Mouse (Mus musculus): ENCODE measurements around the gene Fscn3.
A peak's percentile ranks its signal among the peaks of the same experiment; 100 is the strongest.

Gene Fscn3

GRCm38 (mm10) chr6:28428290-28428689 lies 701 bp downstream of the Fscn3 start, which contains the start of gene Gcc1:
TSS of gene Gcc1 (minus strand) at chr6:28428390.
- no peak for DNase-seq

DNA sequence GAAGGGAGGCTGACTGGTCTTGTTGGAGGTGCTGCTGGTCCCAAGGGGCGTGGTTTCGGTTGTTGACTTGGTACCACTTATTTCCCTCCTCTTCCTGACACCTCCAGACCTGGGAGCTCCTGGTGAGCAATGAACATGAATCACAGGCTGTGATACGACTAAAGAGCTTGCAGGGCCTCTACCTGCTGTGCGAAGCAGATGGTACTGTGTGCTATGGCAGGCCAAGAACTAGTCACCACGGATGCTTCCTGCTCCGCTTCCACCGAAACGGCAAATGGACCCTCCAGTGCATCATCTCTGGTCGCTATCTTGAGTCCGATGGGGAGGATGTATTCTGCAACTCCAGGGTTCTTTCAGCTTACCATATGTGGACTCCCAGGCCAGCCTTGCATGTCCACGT lies 2.3 kb downstream of the Fscn3 start:
- DNase-seq, result peak; percentile 25 to 58

DNA sequence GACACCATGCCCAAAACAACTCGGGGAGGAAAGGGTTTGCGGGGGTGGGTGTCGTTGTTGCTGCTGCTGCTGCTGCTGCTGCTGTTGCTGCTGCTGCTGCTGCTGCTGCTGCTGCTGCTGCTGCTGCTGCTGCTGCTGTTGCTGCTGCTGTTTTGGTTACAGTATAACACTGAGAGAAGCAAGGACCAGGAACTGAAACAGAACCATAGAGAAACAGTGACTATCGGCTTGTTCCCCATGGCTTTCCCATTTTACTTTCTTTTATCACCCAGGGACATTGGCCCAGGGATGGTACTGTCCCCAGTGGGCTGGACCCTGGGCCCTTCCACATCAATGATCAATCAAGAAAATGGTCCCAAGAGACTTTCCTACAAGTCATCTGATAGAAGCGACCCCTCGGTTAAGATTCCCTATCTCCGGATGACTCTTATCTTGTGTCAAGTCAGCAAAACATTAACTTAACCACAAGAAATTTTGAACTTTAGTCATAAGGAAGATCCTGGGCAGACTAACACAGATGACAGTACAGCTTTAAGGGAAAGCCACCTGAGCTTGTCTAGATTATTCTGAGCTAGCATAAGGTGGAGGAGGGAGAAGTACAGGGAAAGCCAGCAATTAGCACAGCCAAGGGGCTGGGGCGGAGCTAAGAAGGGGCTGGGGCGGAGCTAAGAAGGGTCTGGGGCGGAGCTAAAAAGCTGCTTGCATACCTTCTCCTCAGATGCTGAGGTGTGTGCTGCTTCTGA lies 3.4 kb downstream of the Fscn3 start:
- DNase-seq, result no peak

DNA sequence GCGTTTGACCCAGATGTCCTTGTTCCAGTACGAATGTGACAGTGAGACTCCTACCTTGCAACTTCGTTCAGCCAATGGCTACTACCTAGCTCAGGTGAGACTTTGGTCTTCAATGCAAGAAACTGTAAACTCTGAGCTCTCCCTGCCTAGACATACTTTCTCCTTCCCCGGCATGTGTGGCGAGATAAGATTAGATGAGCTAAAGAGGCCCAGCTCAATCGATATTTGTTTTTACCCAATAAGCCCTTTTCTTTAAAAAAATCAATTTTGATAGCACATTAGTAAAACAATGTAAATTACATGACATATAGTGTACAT lies 3.9 kb downstream of the Fscn3 start:
- no peak for DNase-seq

- no peak for DNase-seq
Observed at GRCm38 (mm10) chr6:28447937-28448336, 20.3 kb downstream of the Fscn3 start.

DNA sequence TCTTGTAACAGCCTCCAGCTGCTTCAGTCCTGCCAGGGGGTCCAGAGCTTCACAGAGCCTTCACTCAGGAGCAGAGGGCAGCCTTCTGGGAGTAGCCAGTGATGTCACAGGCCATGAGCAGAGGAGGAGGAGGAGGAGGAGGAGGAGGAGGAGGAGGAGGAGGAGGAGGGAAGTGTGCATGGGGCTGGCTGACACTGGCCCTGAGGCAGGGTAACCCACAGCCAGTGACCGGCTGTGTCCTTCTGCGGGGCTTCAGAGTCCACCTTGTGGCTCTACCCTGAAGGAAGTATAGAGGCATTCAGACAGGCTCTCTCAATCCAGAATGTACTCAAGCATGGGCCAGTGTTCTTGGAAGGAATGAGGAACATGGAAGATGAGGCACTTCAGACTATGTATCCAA lies 21.7 kb downstream of the Fscn3 start, which contains the start of gene Pax4:
TSS of gene Pax4 (minus strand) at position 101 of the 400 bp plus-strand sequence.
- DNase-seq, result no peak

- no peak for DNase-seq
Observed at GRCm38 (mm10) chr6:28450481-28450880, 22.9 kb downstream of the Fscn3 start.

GRCm38 (mm10) chr6:28450977-28451376 lies 23.4 kb downstream of the Fscn3 start:
- DNase-seq, result no peak

- DNase-seq, result no peak
Observed at GRCm38 (mm10) chr6:28459221-28459668, 31.7 kb downstream of the Fscn3 start.

DNA sequence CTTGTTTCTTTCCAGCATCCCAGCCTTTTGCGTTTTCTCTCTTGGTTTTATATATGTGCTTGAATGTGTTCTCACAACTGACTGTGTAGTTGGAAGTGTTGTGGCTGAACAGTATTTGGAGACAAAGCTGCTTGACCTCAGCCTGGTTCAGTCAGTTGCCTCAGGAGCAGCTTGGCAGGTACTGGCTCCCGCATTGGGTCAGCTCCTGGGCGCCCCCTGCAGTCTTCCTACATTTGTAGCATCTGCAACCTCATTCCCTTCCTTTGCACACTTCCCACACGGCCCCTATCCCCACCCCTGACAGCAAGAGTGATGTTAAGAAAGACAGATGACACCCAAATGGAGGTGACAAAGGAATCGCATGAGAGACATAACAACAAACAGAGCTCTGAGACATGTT lies 32.9 kb downstream of the Fscn3 start:
- peak; percentile 84 to 87 for DNase-seq

GRCm38 (mm10) chr6:28464630-28465029 lies 37.0 kb downstream of the Fscn3 start:
- no peak for DNase-seq

- DNase-seq, result no peak
Observed at GRCm38 (mm10) chr6:28470017-28470602, 42.5 kb downstream of the Fscn3 start.

- no peak for DNase-seq
Observed at GRCm38 (mm10) chr6:28470621-28471020, 43.0 kb downstream of the Fscn3 start.

DNA sequence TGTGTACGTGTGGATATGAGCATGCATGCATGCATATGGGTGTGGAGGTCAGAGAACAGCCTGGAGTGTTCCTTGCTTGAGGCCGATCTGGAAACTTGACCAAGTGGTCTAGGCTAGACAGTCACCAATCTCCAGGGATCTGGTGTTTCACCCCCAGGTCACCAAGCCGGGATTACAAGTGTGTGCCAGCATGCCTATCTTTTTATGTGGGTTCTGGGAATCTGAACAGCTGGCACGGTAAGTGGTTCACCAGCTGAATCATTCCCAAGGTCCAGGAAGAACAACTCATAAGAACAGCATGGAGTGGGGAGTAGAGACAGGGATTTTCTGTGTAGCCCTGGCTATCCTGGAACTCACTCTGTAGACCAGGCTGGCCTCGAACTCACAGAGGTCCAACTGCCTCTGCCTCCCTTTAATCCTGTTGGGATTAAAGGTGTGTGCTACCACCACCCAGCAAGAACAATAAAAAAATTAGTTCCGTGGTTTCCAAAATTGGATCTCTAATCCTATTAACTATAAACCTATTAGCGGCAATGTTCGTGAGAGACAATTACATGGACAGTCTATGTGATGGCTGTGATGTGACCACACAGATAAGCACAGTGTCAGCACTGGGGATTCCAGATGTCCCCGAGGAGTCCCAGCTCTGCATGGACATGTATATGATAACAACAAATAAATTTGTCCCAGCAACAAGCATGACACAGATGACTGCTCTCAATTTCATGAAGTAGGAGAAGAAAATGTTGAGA lies 43.9 kb downstream of the Fscn3 start:
- no peak for DNase-seq

DNA sequence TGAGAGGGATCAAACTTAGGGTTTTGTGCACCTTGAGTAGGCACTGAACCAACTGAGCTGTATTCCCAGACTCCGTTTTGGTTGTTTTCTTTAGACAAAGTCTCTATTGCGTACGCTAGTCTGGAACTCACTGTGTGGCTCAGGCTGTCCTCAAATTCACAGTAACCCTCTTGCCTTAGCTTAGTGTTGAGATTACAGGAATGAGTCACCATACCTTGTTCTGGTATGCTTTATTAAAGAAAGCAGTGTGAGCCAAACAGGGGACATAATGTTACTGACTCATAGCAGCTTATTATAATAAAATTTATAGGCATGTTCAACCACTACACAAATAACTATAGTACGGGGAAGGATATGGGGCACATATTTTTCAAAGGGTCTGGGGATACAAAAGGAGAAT lies 46.6 kb downstream of the Fscn3 start:
- DNase-seq, result no peak

DNA sequence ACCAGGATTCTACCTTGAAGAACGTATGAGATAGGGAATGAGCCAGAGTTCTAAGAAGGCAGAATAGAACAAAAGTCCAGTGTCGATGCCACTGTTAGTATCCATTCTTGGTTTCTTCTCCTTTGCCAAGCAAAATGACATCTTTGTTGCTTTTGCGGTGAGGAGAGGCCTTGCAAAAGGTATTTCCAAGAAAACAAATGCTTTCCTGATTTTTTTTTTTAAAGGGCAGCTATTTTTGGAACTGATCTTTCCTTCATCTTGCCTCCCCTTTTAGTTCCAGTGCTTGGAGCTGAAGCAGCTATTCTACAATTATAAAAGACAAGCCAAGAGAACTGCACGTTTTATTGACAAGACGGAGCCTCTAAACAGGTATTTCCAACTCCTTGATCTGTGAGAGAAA lies 47.2 kb downstream of the Fscn3 start, which contains the start of gene Snd1:
TSS of gene Snd1 (plus strand) at position 301 of the 400 bp plus-strand sequence.
- DNase-seq, result no peak

- DNase-seq, result peak; percentile 96 to 97
Observed at GRCm38 (mm10) chr6:28479865-28480751, 52.5 kb downstream of the Fscn3 start.

- no peak for DNase-seq
Observed at GRCm38 (mm10) chr6:28480752-28481492, 53.3 kb downstream of the Fscn3 start.

DNA sequence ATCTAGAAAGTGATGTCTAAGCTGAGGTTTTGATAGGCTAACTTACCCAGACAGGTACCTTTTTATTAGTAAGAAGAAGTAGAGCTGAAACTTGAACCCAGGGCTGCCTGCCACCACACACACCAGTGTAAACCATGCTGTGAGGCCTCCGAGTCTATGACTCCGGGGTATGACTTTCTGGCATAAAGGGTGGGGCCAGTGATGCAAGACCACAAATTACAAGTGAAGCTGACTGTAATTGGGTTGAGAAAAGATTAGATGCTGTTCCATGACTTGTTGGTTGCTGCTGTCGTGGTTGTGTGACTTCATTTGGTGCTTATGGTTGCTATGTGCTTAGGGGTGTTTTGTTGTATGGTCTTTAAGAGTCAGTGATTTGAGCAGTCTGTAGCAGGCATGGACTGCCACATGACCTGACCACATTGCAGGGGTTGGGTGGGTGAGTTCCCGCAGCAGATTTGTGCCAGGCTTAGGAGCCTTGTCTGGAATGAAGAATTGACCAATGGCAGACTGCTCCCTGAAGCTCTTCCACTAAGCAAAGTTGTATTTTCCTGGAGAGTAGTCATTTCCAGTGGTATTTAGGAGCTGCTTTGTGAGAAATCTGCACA lies 55.2 kb downstream of the Fscn3 start:
- no peak for DNase-seq

DNA sequence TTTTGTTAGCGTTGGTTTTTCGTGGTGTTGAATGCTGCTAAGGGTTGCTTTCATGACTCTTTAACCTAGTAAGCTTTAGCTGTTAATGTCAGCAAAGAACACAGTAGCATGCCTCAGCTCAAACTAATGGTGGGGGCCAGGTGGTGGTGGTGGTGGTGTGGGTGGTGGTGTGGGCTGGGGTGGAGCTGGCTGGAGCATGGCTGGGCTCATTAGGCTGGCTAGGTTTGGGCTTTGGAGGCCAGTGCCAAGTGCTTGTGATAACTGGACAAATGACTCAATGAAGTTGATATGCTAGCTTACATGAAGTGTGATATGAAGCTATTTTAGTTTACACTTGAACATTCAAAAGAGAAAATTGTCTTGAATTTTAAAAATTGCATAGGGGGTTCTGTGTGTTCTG lies 58.4 kb downstream of the Fscn3 start:
- DNase-seq, result no peak

DNA sequence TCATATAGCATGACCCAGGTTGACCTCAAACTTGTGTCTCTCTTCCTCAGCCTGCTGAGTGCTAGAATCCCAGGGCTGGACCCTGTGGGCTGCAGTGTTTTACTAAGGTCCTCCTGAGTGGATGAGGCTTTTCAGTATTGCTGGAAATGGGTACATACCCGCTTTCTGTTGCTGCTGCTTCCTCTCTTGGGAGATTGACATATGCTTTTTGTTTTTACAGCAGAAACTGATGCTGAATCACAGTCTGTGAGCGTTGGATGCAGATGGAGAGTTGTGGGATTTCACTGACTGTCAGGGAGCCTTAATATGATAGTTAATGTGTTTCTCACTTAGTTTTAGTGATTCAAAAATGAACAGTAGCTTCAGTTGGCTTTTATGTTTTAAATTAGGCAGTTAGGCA lies 58.9 kb downstream of the Fscn3 start:
- no peak for DNase-seq

DNA sequence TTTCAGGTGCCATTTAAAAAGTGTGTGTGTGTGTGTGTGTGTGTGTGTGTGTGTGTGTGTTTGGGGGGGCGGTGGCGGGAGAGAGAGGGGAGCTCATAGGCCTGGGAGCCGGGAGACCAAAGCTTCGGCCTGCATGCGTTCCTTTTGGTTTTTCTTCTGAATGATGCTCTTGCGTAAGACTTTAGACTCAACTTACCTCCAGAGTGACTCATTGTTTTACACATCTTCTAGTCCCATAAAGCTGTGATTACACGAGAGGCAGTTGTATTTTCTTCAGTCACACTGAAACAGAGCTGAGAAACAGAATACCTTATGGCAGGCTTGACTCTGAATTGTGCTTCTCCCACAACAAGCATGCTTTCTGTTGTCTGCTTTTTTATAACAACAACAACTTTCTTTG lies 59.3 kb downstream of the Fscn3 start:
- DNase-seq, result no peak

Data from cerebellum, postnatal 14 days (tissue).